Comparison of ENCODE assay signal across 18 mouse cellular contexts in genomic region chrX:48481687-48482086, GRCm38 (mm10). TPM values are rescaled to one million over a fixed set of nuclear protein-coding genes. Genes with fewer than 3 reads are reported as not detected.
"Had no signal": no experiment of that assay in that cellular context is flagged by ENCODE, and none has a peak within 500 bp of the region (broad histone marks: within the 10 kb centered on the region; RNA-seq: fewer than 3 reads in every experiment).

No protein-coding gene starts in this region.

- DNase-seq: liver, embryonic 13.5 days; liver, postnatal 0 days; lung, embryonic 14.5 days; right cerebral cortex, postnatal 14 days; thymus, adult 2 months; thymus, postnatal 25 days; thymus, postnatal 4 days had no signal

- H3K36me3 ChIP-seq: midbrain, embryonic 15.5 days; stomach, embryonic 15.5 days had no signal

- H3K9ac ChIP-seq: liver, embryonic 13.5 days; liver, embryonic 15.5 days; liver, postnatal 0 days; lung, embryonic 14.5 days; midbrain, embryonic 13.5 days; midbrain, embryonic 15.5 days; neural tube, embryonic 12.5 days; stomach, embryonic 15.5 days had no signal

- ATAC-seq: liver, postnatal 0 days; midbrain, embryonic 13.5 days; midbrain, embryonic 15.5 days had no signal

- H3K4me1 ChIP-seq: liver, embryonic 13.5 days; liver, embryonic 15.5 days; megakaryocyte, embryonic 14.5 days; midbrain, embryonic 13.5 days; midbrain, embryonic 15.5 days; neural tube, embryonic 12.5 days; stomach, embryonic 15.5 days had no signal

- H3K4me3 ChIP-seq: liver, embryonic 13.5 days; liver, embryonic 15.5 days; megakaryocyte, embryonic 14.5 days; midbrain, embryonic 13.5 days; midbrain, embryonic 15.5 days; neural tube, embryonic 12.5 days; stomach, embryonic 15.5 days had no signal

- H3K9me3 ChIP-seq: liver, embryonic 13.5 days; liver, embryonic 15.5 days; megakaryocyte, embryonic 14.5 days; midbrain, embryonic 13.5 days; midbrain, embryonic 15.5 days; neural tube, embryonic 12.5 days; stomach, embryonic 15.5 days had no signal

- H3K27me3 ChIP-seq: liver, embryonic 13.5 days; liver, embryonic 15.5 days; midbrain, embryonic 13.5 days; midbrain, embryonic 15.5 days; neural tube, embryonic 12.5 days; stomach, embryonic 15.5 days had no signal

- H3K4me2 ChIP-seq: liver, embryonic 11.5 days; liver, embryonic 13.5 days; liver, embryonic 15.5 days; lung, embryonic 14.5 days; midbrain, embryonic 11.5 days; midbrain, embryonic 13.5 days; midbrain, embryonic 15.5 days; neural tube, embryonic 12.5 days; stomach, embryonic 15.5 days had no signal

- H3K27ac ChIP-seq: liver, embryonic 13.5 days; liver, embryonic 15.5 days; macrophage; midbrain, embryonic 13.5 days; midbrain, embryonic 15.5 days; neural tube, embryonic 12.5 days; stomach, embryonic 15.5 days; stomach, postnatal 0 days had no signal

RNA-seq across cellular contexts. Expression of gene Rab33a, which starts 37.4 kb away (rescaled TPM):
- total RNA-seq: neutrophil, adult 5-6 weeks had no signal
